Mouse (Mus musculus) thymus, adult 2 months (tissue): ENCODE measurements around the gene E030030I06Rik. TPM values are rescaled to one million over a fixed set of nuclear protein-coding genes. Genes with fewer than 3 reads are reported as not detected.
"Not testable (repeated sequence)": the region's sequence is repeated elsewhere in the genome, so short reads cannot be mapped to it uniquely, and the experiment has no call there.

Experiments used
- DNase-seq: peaks from one replicate; pipeline ENCODE4 v3.0.0; 2021
- H3K27ac ChIP-seq: fragments of 200-500 bp; 2 replicates; pipeline ENCODE4 v1.5.1; 2012; ENCODE audit warnings: low read length, control low read depth; ENCODE audit not compliant: control insufficient read depth, insufficient read depth
- H3K27me3 ChIP-seq: fragments of 200-500 bp; 2 replicates; pipeline ENCODE4 v1.6.1; 2012; ENCODE audit warnings: mild to moderate bottlenecking, low read length, moderate library complexity, mixed read lengths; ENCODE audit not compliant: control insufficient read depth, insufficient read depth
- H3K36me3 ChIP-seq: fragments of 200-500 bp; 2 replicates; pipeline ENCODE4 v1.6.1; 2012; ENCODE audit warnings: mild to moderate bottlenecking, low read length, moderate library complexity; ENCODE audit not compliant: control insufficient read depth, insufficient read depth
- H3K4me1 ChIP-seq: fragments of 200-500 bp; replicated peaks from 2 replicates; pipeline ENCODE4 v1.6.1; 2012; ENCODE audit warnings: low read length; ENCODE audit not compliant: control insufficient read depth, insufficient read depth
- H3K4me3 ChIP-seq: fragments of 200-500 bp; 2 replicates; pipeline ENCODE4 v1.5.1; 2012; ENCODE audit warnings: mild to moderate bottlenecking, low read length, control low read depth, moderate library complexity; ENCODE audit not compliant: control insufficient read depth, insufficient read depth
- CTCF ChIP-seq: fragments of 200-500 bp; IDR thresholded peaks from 2 replicates; pipeline ENCODE4 v1.5.1; 2012; ENCODE audit warnings: mild to moderate bottlenecking, control low read depth, low read length, moderate library complexity, borderline replicate concordance; ENCODE audit not compliant: control insufficient read depth, poor library complexity, insufficient read depth; ENCODE audit errors: extremely low read depth
- POLR2A ChIP-seq: fragments of 200-500 bp; IDR thresholded peaks from 2 replicates; pipeline ENCODE4 v1.6.1; 2012; ENCODE audit warnings: mild to moderate bottlenecking, low read length, control low read depth, moderate library complexity; ENCODE audit not compliant: control insufficient read depth, poor library complexity, insufficient read depth; ENCODE audit errors: extremely low read depth
- WGBS: fragments of 180-500 bp; shearing (Covaris S2); methylation state at CpG from one replicate; pipeline ENCODE4 v1.1.7; 2018; 5-methylcytosine and 5-hydroxymethylcytosine counted together
- polyA plus RNA-seq: library from polyadenylated mRNA; depleted of rRNA; stranded (reverse); fragments of >200 nt; gene quantifications from 2 replicates; pipeline ENCODE4 v1.2.3, GENCODE M21; 2012

Gene E030030I06Rik
- polyA plus RNA-seq, 1 experiment = 4.5 TPM

DNA sequence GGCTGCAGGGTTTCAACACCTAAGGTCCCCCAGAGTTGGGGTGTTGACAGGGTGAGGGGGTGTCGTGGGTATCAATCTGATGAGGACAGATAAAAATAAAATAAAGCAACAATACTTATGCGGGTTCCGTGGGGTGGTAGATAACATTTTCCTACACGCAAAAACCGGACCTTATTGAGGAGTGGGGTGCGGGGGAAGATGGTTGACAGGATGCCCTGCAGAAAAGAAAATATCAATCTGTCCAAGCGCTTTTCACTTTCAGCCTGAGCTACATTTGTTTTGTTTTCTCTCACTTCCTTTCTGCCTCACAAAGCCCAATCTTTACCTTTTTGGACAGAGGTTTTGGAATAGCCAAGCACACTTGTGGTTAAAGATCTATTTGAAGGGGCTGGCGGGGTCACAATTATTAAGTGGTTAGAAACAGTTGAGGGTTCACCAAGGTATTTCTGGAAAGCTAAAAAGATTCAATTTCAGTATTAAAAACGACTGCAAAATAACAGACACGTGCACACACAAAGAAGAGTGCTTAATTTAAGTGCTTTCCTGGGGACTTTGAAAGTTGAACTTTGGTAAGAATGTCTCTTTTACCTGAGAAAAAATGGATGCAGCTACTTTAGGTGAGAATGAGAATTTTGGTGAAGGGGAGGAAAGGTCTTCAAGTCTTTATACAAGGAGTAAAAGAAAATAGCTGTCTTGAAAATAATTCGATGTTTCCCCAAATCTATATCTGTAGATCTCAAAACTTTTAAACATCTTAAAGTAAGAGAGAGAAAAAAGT is 3.0 kb upstream of the E030030I06Rik start:
- H3K27ac ChIP-seq, H3K36me3 ChIP-seq, DNase-seq, H3K4me3 ChIP-seq: not testable (repeated sequence)
- Histone ChIP-seq H3K27me3 (peaks cover 29% of the 10 kb centered on the region), H3K4me1 (peaks cover 18% of the 10 kb centered on the region)
- WGBS = 11% methylated on average over 11 of the region's 11 CpGs

DNA sequence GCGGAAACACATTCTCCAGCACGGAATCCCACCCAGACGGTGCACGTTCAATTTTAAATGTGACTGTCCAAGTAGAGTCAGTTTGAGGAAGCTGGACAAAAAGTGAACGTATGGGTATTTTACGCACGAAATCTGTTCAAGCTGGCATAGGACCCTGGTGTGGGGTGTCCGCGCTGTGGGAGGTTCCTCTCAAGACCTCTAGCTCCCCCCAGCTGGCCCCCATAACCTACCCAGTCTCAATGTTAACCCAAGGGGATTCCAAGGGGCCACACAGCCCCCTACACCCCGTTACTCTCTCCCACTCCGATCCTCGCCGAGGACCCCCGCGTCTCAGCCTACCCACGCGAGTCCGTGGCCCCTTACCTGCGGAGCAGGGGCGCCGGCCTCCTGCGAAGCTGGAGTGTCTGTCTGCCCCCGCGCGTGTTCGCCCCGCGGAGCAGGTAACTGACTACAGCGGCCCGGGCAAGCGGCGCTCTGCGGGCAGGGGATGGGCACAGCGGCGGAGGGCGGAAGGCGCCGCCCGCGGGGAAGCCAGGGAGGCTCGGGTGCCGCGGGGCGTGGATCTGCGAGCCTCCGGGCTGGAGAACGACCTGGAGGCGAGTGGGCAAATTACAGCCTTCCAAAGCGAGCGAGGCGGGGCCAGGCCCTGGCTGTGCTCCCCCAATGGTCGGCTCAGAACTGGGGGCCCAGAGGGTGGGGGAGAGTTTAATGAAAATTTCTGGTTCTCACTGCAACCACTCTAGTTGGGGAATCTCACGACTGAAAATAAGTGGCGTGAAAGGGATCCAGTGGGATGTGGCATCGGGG is 2.2 kb upstream of the E030030I06Rik start:
- Histone ChIP-seq H3K4me1 (peaks cover 18% of the 10 kb centered on the region), H3K27me3 (peaks cover 26% of the 10 kb centered on the region)
- H3K27ac ChIP-seq, H3K36me3 ChIP-seq, H3K4me3 ChIP-seq, DNase-seq: not testable (repeated sequence)
- WGBS = 3% methylated on average over 55 of the region's 55 CpGs

DNA sequence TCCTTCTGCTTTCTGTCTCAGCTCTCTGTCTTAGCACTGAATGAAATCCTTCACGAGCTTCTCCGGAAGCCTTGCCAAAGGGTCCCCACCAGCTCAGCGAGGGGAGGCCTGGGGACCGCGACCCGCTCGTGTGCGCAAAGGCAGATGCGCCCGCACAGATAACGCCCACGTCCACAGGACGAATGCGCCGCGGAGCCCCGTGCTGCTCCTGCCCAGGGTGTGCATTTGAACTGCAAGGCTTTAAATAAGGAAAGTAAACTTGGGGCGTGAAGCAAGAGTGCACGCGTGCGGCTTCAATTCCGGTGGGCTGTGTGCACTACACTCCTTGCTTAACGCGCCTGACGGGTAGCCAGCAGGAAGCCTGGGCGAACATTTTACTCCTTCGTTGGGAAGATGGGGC is 1.5 kb upstream of the E030030I06Rik start:
- under 1% methylated on average over 27 of the region's 27 CpGs for WGBS
- Histone ChIP-seq H3K4me1 (peaks cover 18% of the 10 kb centered on the region), H3K27ac (no peak overlapping the region), H3K36me3 (no peaks in the 10 kb centered on the region), H3K27me3 (peaks cover 25% of the 10 kb centered on the region), H3K4me3 (peak overlapping the region; percentile 52)
- no peak for TF ChIP-seq POLR2A
- no peak for TF ChIP-seq CTCF
- DNase-seq = peak; percentile 15

DNA sequence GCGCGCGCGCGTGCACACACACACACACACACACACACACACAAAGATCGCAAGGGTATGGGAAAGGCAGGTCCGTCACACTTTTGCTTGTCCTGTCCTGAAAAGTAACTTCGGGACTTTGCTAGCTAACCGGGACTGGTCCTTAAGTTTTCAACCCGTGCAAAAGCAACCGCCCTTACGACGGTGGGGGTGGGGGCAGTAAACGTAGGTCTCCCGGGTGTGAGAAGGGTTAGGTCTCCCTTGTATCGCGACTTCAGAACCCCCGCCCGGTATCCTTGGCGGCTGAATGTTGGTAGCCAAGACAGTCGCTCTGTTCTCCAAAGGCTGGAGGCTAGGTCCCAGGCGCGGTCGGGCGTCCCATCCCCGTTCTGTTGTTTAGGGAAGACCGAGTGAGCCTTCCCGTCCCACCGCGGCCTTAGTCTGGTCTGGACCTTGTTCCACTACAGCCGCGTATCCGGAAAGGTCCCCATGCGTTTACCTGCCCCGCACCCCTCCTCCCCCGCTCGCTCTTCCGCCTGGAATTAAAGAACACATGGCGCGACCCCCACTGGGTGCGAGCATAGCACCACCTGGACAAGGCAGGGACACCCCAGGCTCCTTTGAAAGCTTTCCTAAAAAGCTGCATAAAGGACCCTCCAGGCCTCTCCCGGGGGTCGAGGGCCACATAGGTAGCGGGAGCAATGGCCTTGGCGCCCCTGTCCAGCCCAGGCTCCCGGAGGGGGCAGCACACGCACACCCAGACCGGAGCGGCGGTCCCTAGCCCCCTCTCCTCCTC is 808 bp upstream of the E030030I06Rik start:
- DNase-seq = peak; percentile 16
- Histone ChIP-seq H3K4me1 (peaks cover 18% of the 10 kb centered on the region), H3K4me3 (peak overlapping the region; percentile 73), H3K27ac (no peak overlapping the region), H3K27me3 (peaks cover 23% of the 10 kb centered on the region), H3K36me3 (no peaks in the 10 kb centered on the region)
- TF ChIP-seq POLR2A (no peak), CTCF (no peak)
- 3% methylated on average over 50 of the region's 50 CpGs for WGBS

DNA sequence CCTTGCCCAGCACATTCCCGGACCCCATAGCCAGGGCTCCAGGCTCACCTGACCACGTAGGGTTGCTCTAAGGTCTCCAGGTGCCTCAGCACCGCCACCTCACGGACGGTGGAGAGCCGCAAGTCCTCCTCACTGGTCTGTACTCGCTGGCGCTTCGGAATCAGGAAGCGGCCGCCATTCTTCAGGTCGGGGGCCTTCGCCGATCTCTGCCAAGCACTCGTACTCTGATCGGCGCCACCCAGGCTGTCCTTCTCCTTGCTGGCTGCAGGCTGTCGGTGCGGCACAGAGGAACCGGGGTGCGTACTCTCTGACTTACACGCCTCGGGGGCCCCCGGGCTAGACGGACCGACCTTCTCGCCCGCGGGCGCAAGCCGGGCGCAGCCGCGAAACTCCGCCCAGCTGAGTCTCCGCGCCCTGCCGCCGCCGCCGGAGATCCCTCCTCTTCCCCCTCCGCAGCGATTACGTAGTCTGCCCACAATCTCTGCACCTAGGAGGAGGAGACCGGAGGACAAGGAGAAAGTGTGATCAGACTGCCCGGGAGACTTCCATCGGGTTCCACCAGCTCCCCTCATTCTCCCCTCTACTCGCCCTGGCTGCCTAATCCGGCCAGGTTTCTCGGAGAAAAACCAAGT is 513 bp downstream of the E030030I06Rik start:
- peak overlapping the region; percentile 73 for H3K4me3 ChIP-seq
- 1% methylated on average over 50 of the region's 50 CpGs for WGBS
- DNase-seq = peak; percentile 72
- peaks cover 18% of the 10 kb centered on the region for H3K4me1 ChIP-seq
- H3K27ac ChIP-seq = no peak overlapping the region
- no peak for TF ChIP-seq CTCF
- peak; percentile 48; the same call in 1 of the 2 replicates for TF ChIP-seq POLR2A
- no peaks in the 10 kb centered on the region for H3K36me3 ChIP-seq
- peaks cover 16% of the 10 kb centered on the region for H3K27me3 ChIP-seq

DNA sequence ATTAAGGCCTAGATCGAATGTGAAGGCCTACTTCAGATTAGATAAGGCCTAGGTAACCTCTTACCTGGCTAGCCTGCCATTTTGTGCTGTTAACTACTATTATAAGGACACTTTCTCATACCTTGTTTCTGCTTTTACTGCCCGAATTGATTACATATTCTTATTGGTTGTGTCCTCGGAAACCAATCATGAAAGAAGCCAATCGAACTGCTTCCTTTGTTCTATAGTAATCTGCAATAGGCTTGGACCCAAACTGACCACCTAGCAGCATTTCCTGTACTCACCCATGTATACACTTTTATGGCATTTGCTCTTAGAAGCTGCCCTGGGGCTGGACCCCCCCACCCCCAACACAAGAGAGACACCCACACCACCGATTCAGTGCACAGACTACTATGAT is 6.1 kb downstream of the E030030I06Rik start:
- no peak overlapping the region for H3K27ac ChIP-seq
- H3K4me3 ChIP-seq = no peak overlapping the region
- no peaks in the 10 kb centered on the region; the same call in 1 of the 2 replicates for H3K27me3 ChIP-seq
- 72% methylated on average over 5 of the region's 5 CpGs for WGBS
- H3K36me3 ChIP-seq = no peaks in the 10 kb centered on the region
- TF ChIP-seq POLR2A = no peak
- TF ChIP-seq CTCF = no peak
- H3K4me1 ChIP-seq = 0 out of 2 replicates have a peak, but pooled peaks cover 2% of the 10 kb centered on the region
- DNase-seq = no peak

DNA sequence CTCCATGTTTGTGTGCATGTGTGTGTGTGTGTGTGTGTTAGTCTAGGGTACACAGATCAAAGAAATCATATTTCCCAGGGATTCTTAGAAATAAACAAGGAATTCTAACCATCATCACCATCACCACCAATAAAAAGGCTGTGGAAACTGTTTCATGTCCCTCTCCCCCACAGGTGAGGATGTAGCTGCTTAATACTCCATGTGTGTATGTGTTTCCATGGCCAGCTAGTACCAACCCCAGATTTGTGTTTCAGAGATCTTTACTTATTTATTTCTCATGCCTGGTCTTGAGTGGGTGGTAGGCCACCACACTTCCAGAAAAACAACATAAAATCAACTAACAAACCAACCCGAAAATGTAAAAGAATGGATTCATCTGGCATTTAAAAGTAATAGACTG is 6.9 kb downstream of the E030030I06Rik start:
- H3K27me3 ChIP-seq, DNase-seq: not testable (repeated sequence)
- WGBS = 93% methylated on average over 1 of the region's 1 CpGs

More for the DNA sequence above, 6.9 kb downstream of the E030030I06Rik start:
- not testable (repeated sequence) for H3K27ac ChIP-seq, H3K4me3 ChIP-seq, H3K36me3 ChIP-seq, H3K4me1 ChIP-seq
